Mouse (Mus musculus) neutrophil, adult 5-6 weeks (primary cell): Measurements from ENCODE around the gene Gp1ba. TPM values are rescaled to one million over a fixed set of nuclear protein-coding genes. Genes with fewer than 3 reads are reported as not detected.
A peak's percentile ranks its signal among the peaks of the same experiment; 100 is the strongest.

Experiments
- ATAC-seq: fragments of 151-379, 151-347 bp; 2 replicates; pipeline ENCODE4 v1.8.0; 2017; ENCODE audit warnings: mild to moderate bottlenecking, moderate TSS enrichment; ENCODE audit not compliant: insufficient number of reproducible peaks, poor library complexity, low FRiP score, severe bottlenecking; ENCODE audit errors: extremely low read depth
- total RNA-seq: library from RNA; stranded (forward); fragments of 200-1000 nt; gene quantifications from 2 replicates; pipeline ENCODE4 v1.2.3, GENCODE M21; 2017

Gene Gp1ba
- total RNA-seq, 1 experiment from 2014 or later, result 1.4 TPM

DNA sequence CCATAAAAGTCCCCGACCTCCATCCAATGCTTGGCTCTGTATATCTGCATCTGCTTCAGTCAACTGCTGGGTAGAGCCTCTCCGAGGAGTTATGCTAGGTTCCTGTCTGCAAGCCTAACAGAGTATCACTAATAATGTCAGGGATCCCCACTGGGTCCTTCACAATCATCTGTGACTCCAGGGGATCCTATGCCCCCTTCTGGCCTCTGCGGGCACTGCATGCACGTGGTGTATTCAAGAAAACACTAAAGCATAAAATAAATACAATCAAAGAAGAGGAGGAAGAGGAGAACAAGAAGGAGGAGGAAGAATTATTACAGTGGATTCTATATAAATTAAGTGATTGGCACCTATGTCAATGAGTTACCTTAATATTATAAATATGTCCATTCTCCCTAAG, 13.4 kb upstream of the Gp1ba start:
- ATAC-seq, result peak; percentile 60; the same call in 1 of the 2 replicates

DNA sequence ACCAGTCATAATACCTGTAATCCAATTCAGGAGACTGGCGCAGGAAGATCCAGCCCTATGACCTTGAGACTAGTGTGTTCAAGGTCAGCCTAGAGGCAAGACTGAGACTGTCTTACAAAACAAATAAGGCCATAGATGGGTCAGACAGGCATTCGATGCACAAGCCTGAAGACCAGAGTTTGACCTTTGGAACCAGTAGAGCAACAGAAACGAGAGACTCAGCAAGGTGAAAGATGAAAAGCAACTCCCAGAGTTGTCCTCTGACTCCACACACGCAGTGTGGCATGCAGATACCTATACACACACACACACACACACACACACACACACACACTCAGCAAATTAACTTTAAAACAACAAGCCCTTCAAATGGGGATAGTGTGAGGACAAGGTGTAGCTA, 12.0 kb upstream of the Gp1ba start:
- ATAC-seq, result no peak

DNA sequence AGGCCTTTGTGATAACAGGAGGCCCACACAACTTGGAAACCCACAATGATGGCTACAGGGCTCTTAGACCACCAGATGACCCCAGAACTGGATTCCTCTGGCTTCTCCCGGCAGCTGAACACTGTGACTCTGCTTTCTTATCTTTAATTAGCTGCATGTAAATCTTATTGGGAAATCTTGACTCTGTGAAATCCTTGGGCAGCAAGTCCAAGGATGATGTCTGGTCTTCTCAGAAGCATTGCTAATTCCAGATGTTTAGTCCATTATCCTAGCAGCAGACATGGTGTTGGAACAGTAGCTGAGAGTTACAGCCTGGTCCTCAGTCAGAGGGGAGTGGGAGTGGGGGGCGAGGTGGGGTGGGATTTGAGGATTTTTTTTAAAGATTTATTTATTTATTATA, 10.5 kb upstream of the Gp1ba start:
- no peak for ATAC-seq

DNA sequence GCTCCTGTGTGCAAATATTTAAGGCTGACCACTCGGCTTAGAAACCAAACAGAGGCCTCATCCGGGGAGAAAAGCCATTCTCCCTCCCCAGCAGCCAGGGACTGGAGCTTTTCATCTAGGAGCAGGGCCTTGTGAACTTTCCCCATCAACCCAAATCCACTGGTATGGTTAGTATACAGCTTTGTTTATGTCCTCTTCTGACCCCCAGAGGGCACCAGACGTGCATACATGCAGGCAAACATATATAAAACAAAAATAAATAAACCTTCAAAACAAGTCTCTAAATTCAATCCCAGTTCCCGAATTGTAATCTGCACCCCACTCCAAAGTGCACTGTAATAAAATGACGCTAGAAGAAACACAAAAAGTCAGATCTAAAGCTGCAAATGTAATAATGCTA, 9.4 kb upstream of the Gp1ba start:
- ATAC-seq, result peak; percentile 44; the same call in 1 of the 2 replicates

- no peak for ATAC-seq
Observed at GRCm38 (mm10) chr11:70630129-70630528, 8.8 kb upstream of the Gp1ba start.

- no peak for ATAC-seq
Observed at GRCm38 (mm10) chr11:70635601-70636000, 3.3 kb upstream of the Gp1ba start.

GRCm38 (mm10) chr11:70637764-70638163, 1.2 kb upstream of the Gp1ba start:
- no peak for ATAC-seq

DNA sequence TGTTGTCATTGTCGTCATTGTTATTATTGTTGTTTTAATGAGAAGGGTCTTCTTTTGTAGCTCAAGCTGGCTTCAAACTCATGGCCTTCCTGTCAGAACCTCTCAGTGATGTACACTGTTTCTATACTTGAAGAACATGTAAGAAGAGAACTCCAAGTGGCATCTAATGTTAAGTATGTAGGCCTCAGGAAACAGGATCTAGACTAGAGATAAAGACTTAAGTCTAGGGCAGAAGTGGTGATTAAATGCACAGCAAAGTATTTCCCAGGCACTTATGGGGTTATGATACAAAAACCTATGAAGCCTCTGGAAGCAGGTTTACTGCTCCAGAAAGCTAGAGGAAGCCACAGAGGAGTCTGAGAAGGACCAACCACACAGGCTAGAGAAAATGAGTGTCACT, 629 bp upstream of the Gp1ba start:
- ATAC-seq, result no peak

DNA sequence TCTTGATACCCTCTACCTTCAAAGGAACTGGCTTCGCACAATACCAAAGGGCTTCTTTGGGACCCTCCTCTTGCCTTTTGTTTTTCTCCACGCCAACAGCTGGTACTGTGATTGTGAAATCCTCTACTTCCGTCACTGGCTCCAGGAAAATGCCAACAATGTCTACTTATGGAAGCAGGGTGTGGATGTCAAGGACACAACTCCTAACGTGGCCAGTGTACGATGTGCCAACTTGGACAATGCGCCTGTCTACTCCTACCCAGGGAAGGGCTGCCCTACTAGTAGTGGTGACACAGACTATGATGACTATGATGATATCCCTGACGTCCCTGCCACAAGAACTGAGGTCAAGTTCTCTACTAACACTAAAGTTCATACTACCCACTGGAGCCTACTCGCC, 1.1 kb downstream of the Gp1ba start:
- ATAC-seq, result no peak

- ATAC-seq, result no peak
Observed at GRCm38 (mm10) chr11:70641241-70641640, 2.3 kb downstream of the Gp1ba start.

DNA sequence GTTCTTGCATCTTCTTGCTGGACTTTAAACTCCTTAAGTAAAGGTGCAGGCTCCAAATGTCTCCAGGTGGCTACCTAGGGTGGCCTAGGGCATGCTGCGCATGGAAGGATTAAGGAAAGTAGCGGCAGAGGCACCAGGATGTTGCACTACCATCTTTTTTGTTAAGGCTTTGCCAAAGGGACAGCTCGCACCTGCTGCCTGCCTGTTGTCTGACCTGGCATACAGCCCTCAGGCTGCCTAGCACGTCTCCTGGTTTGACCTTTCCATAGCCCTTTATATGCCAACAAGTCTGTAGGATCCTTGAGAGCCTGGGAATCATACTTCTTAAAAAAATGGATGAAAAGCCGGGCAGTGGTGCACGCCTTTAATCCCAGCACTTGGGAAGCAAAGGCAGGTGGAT, 4.1 kb downstream of the Gp1ba start:
- ATAC-seq, result no peak

GRCm38 (mm10) chr11:70644564-70645103, 5.7 kb downstream of the Gp1ba start:
- no peak for ATAC-seq

GRCm38 (mm10) chr11:70645461-70646258, 6.7 kb downstream of the Gp1ba start:
- no peak for ATAC-seq

DNA sequence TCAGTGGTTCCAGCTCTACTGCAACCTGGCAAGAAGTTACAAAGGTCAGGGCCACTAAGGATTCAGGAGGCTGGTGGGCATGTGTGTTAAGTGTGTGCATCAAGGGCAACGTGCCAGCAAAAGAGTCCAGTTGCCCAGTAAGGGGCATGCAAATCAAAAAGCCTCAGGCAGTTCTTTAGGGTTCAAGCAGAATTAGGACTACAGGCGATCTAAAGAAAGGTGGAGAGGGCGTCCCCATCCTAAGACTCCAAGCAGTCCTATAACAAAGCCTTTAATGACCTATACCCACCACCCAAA, 7.3 kb downstream of the Gp1ba start:
- ATAC-seq, result no peak

DNA sequence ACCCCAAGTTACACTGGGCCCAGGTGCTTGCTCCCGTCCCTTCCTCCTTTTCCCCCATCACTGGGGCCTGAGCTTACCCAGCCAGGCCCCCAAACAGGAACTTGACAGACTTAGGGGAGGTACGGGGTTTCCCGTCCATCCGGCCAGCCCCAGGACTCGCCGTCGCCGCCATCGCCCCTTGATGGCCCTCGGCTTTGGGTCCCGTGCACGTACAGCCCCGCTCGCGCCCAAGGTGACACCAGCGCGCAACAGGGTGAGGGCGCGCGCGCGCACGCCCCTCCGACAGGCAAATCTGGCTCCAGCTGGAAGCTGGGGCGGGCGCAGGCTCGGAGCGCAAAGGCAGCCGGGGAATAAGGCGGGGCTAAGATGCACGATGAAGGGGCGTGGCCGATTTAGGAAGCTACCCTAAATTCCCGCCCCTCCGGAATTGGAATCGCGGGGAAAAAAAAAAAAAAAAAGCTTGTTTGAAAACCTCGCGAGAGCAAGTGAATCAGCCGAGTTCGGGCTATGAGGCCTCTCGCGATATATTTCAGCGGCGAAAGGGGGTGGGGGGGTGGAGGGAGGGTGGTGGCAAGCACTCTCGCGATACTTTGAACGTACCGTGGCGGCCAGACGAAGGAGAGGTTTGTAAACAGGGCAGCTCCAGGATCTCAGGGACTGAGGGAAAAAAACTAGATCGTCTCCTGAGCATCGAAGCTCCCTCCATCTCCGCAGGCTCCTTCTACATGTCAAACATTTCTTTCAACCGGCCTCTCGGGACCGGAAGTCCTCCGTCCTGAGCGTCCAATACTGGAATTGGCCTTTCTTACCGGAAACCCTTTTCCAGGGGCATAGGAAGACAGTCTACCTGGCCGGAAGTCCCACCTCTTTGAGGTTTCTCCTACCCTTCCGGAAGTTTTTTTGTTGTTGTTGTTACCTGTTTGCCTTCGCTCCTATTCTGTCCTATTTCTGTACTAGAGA, 8.0 kb downstream of the Gp1ba start, which contains the start of the genes Rnf167 and Slc25a11:
TSS of gene Rnf167 (plus strand) at position 545 of the 960 bp plus-strand sequence.
TSS of gene Slc25a11 (minus strand) at position 789 of the 960 bp plus-strand sequence.
- ATAC-seq, result peak; percentile 67

DNA sequence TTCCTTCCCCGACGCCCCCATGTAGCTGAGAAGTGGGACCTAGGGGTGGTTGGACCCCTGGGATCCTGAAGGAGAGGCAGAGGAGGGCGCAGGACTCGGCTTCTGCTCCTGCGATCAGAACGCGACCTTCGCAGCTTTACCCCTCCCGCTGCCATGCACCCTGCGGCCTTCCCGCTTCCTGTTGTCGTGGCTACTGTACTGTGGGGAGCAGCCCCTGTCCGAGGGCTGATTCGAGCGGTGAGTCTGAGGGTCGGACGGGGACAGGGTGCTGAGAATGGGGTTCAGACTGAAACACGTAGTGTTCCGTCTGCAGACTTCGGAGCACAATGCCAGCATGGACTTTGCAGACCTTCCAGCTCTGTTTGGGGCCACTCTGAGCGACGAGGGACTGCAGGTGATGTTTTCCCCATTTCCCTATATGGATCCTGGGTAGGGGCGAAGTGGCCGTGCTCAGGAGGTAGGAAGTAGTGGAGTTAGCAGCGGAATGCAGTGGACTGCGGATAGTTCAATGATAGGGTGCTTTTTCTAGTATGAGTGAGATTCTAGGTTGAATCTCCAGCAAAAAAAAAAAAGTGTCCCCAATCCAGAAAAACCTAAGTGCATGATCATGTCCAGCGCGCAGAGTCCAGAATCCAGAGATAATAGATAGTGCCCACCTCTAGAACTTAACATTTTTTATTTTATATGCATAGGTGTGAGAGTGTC, 8.9 kb downstream of the Gp1ba start:
- no peak for ATAC-seq

- ATAC-seq, result no peak
Observed at GRCm38 (mm10) chr11:70648512-70648911, 9.6 kb downstream of the Gp1ba start.

- no peak for ATAC-seq
Observed at GRCm38 (mm10) chr11:70649185-70649734, 10.3 kb downstream of the Gp1ba start.
